22 mouse cellular contexts compared by ENCODE assay signal in genomic region chr4:119759574-119760233, GRCm38 (mm10). TPM values are rescaled to one million over a fixed set of nuclear protein-coding genes. Genes with fewer than 3 reads are reported as not detected.
A peak's percentile ranks its signal among the peaks of the same experiment; 100 is the strongest.
DNase-seq lines count a peak whose midpoint lies in the region; TF ChIP-seq lines count a peak whose summit lies in the region.
"Had no signal": no experiment of that assay in that cellular context is flagged by ENCODE, and none has a peak within 500 bp of the region (broad histone marks: within the 10 kb centered on the region; RNA-seq: fewer than 3 reads in every experiment).

No protein-coding gene starts in this region.

- TF ChIP-seq CTCF in layer of hippocampus, adult 2 months (conservative IDR thresholded peaks at IDR 0.05) = no peak

- no peak overlapping the region for H3K4me3 ChIP-seq in layer of hippocampus, adult 2 months
- H3K4me3 ChIP-seq: embryonic facial prominence, embryonic 15.5 days; hindbrain, embryonic 10.5 days; midbrain, embryonic 12.5 days; neural tube, embryonic 12.5 days had no signal

- peak; percentile 36 for DNase-seq in cerebellum, adult 11-12 months
- no peak for DNase-seq in cerebellum, postnatal 4 days (ENCODE audit: low spot score in 2 of 2)
- DNase-seq in layer of hippocampus, adult 2 months (ENCODE audit: low spot score in 2 of 2) = peak in 1 of 2 experiments; percentile 49
- no peak for DNase-seq in layer of hippocampus, postnatal 36 days
- DNase-seq in frontal cortex, adult 2 months (ENCODE audit: extremely low spot score in 1 of 2, low spot score in 1 of 2) = peak; percentile 60 to 63
- DNase-seq in left cerebral cortex, postnatal 25 days (ENCODE audit: low spot score in 2 of 2) = peak; percentile 50 to 88
- DNase-seq in kidney, postnatal 36 days = no peak
- no peak for DNase-seq in kidney, postnatal 10 days
- DNase-seq: adrenal gland, adult 8-10 months; cerebellum, postnatal 10 days; gastrocnemius, postnatal 14 days; kidney, adult 18-20 months; liver; liver, postnatal 0 days; lung, postnatal 10 days; thymus, postnatal 14 days had no signal

- intact Hi-C loops in left cerebral cortex, postnatal 25 days (cut with DNase I) = loop anchor here (2.0 to 10.0 kb wide), 5 partner anchors 53 to 275 kb away; no protein-coding TSS in a partner anchor

- peak overlapping the region; percentile 66 for H3K27ac ChIP-seq in layer of hippocampus, adult 2 months
- H3K27ac ChIP-seq: embryonic facial prominence, embryonic 15.5 days; hindbrain, embryonic 10.5 days; kidney, postnatal 0 days; midbrain, embryonic 12.5 days; neural tube, embryonic 12.5 days; stomach, postnatal 0 days had no signal

RNA-seq across cellular contexts. Expression of gene Hivep3, which starts 26.1 kb away (rescaled TPM):
- total RNA-seq in layer of hippocampus, adult 2 months (2021) = 10 to 100 TPM; 46.5 to 54.8 TPM
- 10 to 100 TPM; 49.0 to 52.0 TPM for total RNA-seq in layer of hippocampus, postnatal 36 days (2021)
- polyA plus RNA-seq in frontal cortex, adult 2 months (2012; rRNA removed) = 38.3 and 43.8 TPM in 2 replicates
- total RNA-seq in left cerebral cortex, postnatal 25 days (2021) = 10 to 100 TPM; 58.0 to 67.2 TPM

Comparison
In these comparisons a context has a peak if more than half of its experiments do, and no peak if none do; other contexts are left out.
1. DNase-seq: peak in cerebellum, adult 11-12 months (single experiment), frontal cortex, adult 2 months (2 of 2) and left cerebral cortex, postnatal 25 days (2 of 2); none in cerebellum, postnatal 4 days (0 of 2), layer of hippocampus, postnatal 36 days (0 of 2), kidney, postnatal 36 days (0 of 2) and kidney, postnatal 10 days (single experiment).